Comparison of ENCODE assay signal across 8 mouse cellular contexts in genomic region chr14:56575416-56575815, GRCm38 (mm10). TPM values are rescaled to one million over a fixed set of nuclear protein-coding genes. Genes with fewer than 3 reads are reported as not detected.
DNase-seq lines count a peak whose midpoint lies in the region; ATAC-seq and TF ChIP-seq lines count a peak whose summit lies in the region.

Gene Cenpj (minus strand): TSS chr14:56575425.
Gene Parp4 (plus strand): TSS chr14:56575619.

- H3K27me3 ChIP-seq in heart, embryonic 15.5 days: no peaks in the 10 kb centered on the region
- no peaks in the 10 kb centered on the region for H3K27me3 ChIP-seq in liver, embryonic 15.5 days
- H3K27me3 ChIP-seq in neural tube, embryonic 11.5 days (ENCODE audit: control insufficient read depth, insufficient read depth, low read length): no peaks in the 10 kb centered on the region
- H3K27me3 ChIP-seq in stomach, postnatal 0 days (ENCODE audit: control insufficient read depth, insufficient read depth, low read length): no peaks in the 10 kb centered on the region

- peak; percentile 9; the same call in 1 of the 2 replicates for TF ChIP-seq CTCF in stomach, postnatal 0 days (IDR thresholded peaks at IDR 0.05; ENCODE audit: low read depth)

- H3K4me1 ChIP-seq in heart, embryonic 15.5 days (replicated peaks): peaks cover 21% of the 10 kb centered on the region
- H3K4me1 ChIP-seq in liver, embryonic 15.5 days (replicated peaks): peaks cover 42% of the 10 kb centered on the region
- H3K4me1 ChIP-seq in neural tube, embryonic 11.5 days (ENCODE audit: control insufficient read depth, insufficient read depth, low read length): no peaks in the 10 kb centered on the region
- H3K4me1 ChIP-seq in stomach, postnatal 0 days (replicated peaks; ENCODE audit: control insufficient read depth, insufficient read depth): no peaks in the 10 kb centered on the region

- peak within 1 kb of the TSS; percentile 74 for H3K9ac ChIP-seq in heart, embryonic 15.5 days
- H3K9ac ChIP-seq in liver, embryonic 15.5 days: peak within 1 kb of the TSS; percentile 64
- H3K9ac ChIP-seq in neural tube, embryonic 11.5 days (ENCODE audit: low read length): peak within 1 kb of the TSS; percentile 41
- peak within 1 kb of the TSS; percentile 67 for H3K9ac ChIP-seq in stomach, postnatal 0 days (ENCODE audit: low read length)

- peak; percentile 74 for ATAC-seq in heart, embryonic 15.5 days (replicated peaks; ENCODE audit: insufficient number of reproducible peaks, insufficient read depth, low FRiP score, low read depth)
- ATAC-seq in liver, embryonic 15.5 days (ENCODE audit: insufficient read depth): peak; percentile 76
- no peak for ATAC-seq in neural tube, embryonic 11.5 days (ENCODE audit: insufficient read depth, low FRiP score, low TSS enrichment)
- peak; percentile 93 for ATAC-seq in stomach, postnatal 0 days (ENCODE audit: low FRiP score, low TSS enrichment)

- WGBS in heart, embryonic 15.5 days: under 1% methylated on average over 24 of the region's 24 CpGs
- 0% methylated on average over 24 of the region's 24 CpGs for WGBS in liver, embryonic 15.5 days (ENCODE audit: insufficient replicate concordance)
- under 1% methylated on average over 24 of the region's 24 CpGs for WGBS in neural tube, embryonic 11.5 days
- under 1% methylated on average over 24 of the region's 24 CpGs for WGBS in stomach, postnatal 0 days

- H3K4me3 ChIP-seq in heart, embryonic 15.5 days: peak within 1 kb of the TSS; percentile 70
- peak within 1 kb of the TSS; percentile 63 for H3K4me3 ChIP-seq in liver, embryonic 15.5 days (replicated peaks)
- peak within 1 kb of the TSS; percentile 38 for H3K4me3 ChIP-seq in neural tube, embryonic 11.5 days (ENCODE audit: low read depth, low read length)
- peak within 1 kb of the TSS; percentile 62 for H3K4me3 ChIP-seq in stomach, postnatal 0 days (ENCODE audit: low read depth, low read length)

- no peaks in the 10 kb centered on the region for H3K9me3 ChIP-seq in heart, embryonic 15.5 days (replicated peaks)
- H3K9me3 ChIP-seq in liver, embryonic 15.5 days (replicated peaks): no peaks in the 10 kb centered on the region
- no peaks in the 10 kb centered on the region for H3K9me3 ChIP-seq in neural tube, embryonic 11.5 days (ENCODE audit: control insufficient read depth, low read length)
- H3K9me3 ChIP-seq in stomach, postnatal 0 days (ENCODE audit: control insufficient read depth, low read length): no peaks in the 10 kb centered on the region

- no peaks in the 10 kb centered on the region for H3K36me3 ChIP-seq in heart, embryonic 15.5 days
- no peaks in the 10 kb centered on the region for H3K36me3 ChIP-seq in liver, embryonic 15.5 days (replicated peaks)
- H3K36me3 ChIP-seq in neural tube, embryonic 11.5 days (ENCODE audit: control insufficient read depth, insufficient read depth, low read length): no peaks in the 10 kb centered on the region
- no peaks in the 10 kb centered on the region for H3K36me3 ChIP-seq in stomach, postnatal 0 days (ENCODE audit: control insufficient read depth, insufficient read depth, low read length)

- H3K4me2 ChIP-seq in heart, embryonic 15.5 days: peak within 1 kb of the TSS; percentile 68
- peak within 1 kb of the TSS; percentile 79 for H3K4me2 ChIP-seq in liver, embryonic 15.5 days
- H3K4me2 ChIP-seq in neural tube, embryonic 11.5 days (ENCODE audit: low read depth): peak within 1 kb of the TSS; percentile 55
- peak within 1 kb of the TSS; percentile 73 for H3K4me2 ChIP-seq in stomach, postnatal 0 days (replicated peaks; ENCODE audit: low read depth)

- no peak for TF ChIP-seq EP300 in stomach, postnatal 0 days (optimal IDR thresholded peaks at IDR 0.05)

- peak; percentile 82 for DNase-seq in CD4-positive, CD25-positive, alpha-beta regulatory T cell, adult 2 months (ENCODE audit: low read depth, low spot score)
- DNase-seq in c-Kit-negative CD71-positive TER-119-positive erythroid progenitor cells, embryonic 14.5 days (ENCODE audit: low read depth, low spot score): peak; percentile 78
- peak; percentile 61 for DNase-seq in fibroblast of lung, adult 2 months (ENCODE audit: low read depth)
- peak; percentile 93 to 97 for DNase-seq in kidney, postnatal 25 days
- DNase-seq in neural tube, embryonic 11.5 days (ENCODE audit: low spot score): peak; percentile 63
- peak; percentile 93 for DNase-seq in stomach, postnatal 0 days (ENCODE audit: low spot score)

- peak within 1 kb of the TSS; percentile 76 for H3K27ac ChIP-seq in heart, embryonic 15.5 days
- peak within 1 kb of the TSS; percentile 46; the same call in 1 of the 2 replicates for H3K27ac ChIP-seq in liver, embryonic 15.5 days (replicated peaks)
- no peak within 1 kb of the TSS for H3K27ac ChIP-seq in neural tube, embryonic 11.5 days (ENCODE audit: low read depth, low read length)
- H3K27ac ChIP-seq in stomach, postnatal 0 days (replicated peaks): peak within 1 kb of the TSS; percentile 75

RNA-seq across cellular contexts. Expression of gene Cenpj, which starts in this region (rescaled TPM):
- polyA plus RNA-seq in heart, embryonic 15.5 days (2015; fragmentation: Nextera tagmentation; extraction: Ambion mirVana): 7.4 and 7.6 TPM in 2 replicates
- 3.3 and 4.2 TPM in 2 replicates for polyA plus RNA-seq in liver, embryonic 15.5 days (2015; fragmentation: Nextera tagmentation; extraction: Ambion mirVana)
- polyA plus RNA-seq in neural tube, embryonic 11.5 days (2014; fragmentation: Nextera tagmentation; extraction: Ambion mirVana): 22.7 and 24.0 TPM in 2 replicates
- 1.9 and 2.2 TPM in 2 replicates for polyA plus RNA-seq in stomach, postnatal 0 days (2015; fragmentation: Nextera tagmentation; extraction: Ambion mirVana)

RNA-seq across cellular contexts. Expression of gene Parp4, which starts in this region (rescaled TPM):
- polyA plus RNA-seq in heart, embryonic 15.5 days (2015; fragmentation: Nextera tagmentation; extraction: Ambion mirVana): 7.1 and 10.3 TPM in 2 replicates
- 1.1 and 1.7 TPM in 2 replicates for polyA plus RNA-seq in liver, embryonic 15.5 days (2015; fragmentation: Nextera tagmentation; extraction: Ambion mirVana)
- 0.95 and 0.99 TPM in 2 replicates for polyA plus RNA-seq in neural tube, embryonic 11.5 days (2014; fragmentation: Nextera tagmentation; extraction: Ambion mirVana)
- polyA plus RNA-seq in stomach, postnatal 0 days (2015; fragmentation: Nextera tagmentation; extraction: Ambion mirVana): 6.6 and 7.2 TPM in 2 replicates
